Mouse (Mus musculus) liver, postnatal 0 days (tissue): ENCODE measurements around the gene Tmem219. TPM values are rescaled to one million over a fixed set of nuclear protein-coding genes. Genes with fewer than 3 reads are reported as not detected.

Experiments
- ATAC-seq: fragments of 200-750 bp; cut with Nextera tagmentation; 2 replicates; pipeline ENCODE4 v1.8.0; 2017; ENCODE audit warnings: mild to moderate bottlenecking, moderate library complexity
- DNase-seq: peaks from one replicate; pipeline ENCODE4 v3.0.0-alpha.2; 2016
- H3K27ac ChIP-seq: fragments of 300-500 bp; sonication (generic); 2 replicates; pipeline ENCODE4 v1.5.1; 2014; ENCODE audit warnings: antibody characterized with exemption, moderate library complexity, mild to moderate bottlenecking, low read depth
- H3K27me3 ChIP-seq: fragments of 300-500 bp; sonication (generic); 2 replicates; pipeline ENCODE4 v1.6.1; 2014; ENCODE audit warnings: low read length, control low read depth, mixed read lengths; ENCODE audit not compliant: insufficient read depth
- H3K36me3 ChIP-seq: fragments of 300-500 bp; sonication (generic); replicated peaks from 2 replicates; pipeline ENCODE4 v1.6.1; 2014; ENCODE audit warnings: mild to moderate bottlenecking, control low read depth, low read length, moderate library complexity, mixed read lengths; ENCODE audit not compliant: insufficient read depth
- H3K4me1 ChIP-seq: fragments of 300-500 bp; sonication (generic); 2 replicates; pipeline ENCODE4 v1.6.1; 2014; ENCODE audit warnings: antibody characterized with exemption, mild to moderate bottlenecking, control low read depth; ENCODE audit not compliant: insufficient read depth
- H3K4me2 ChIP-seq: fragments of 300-500 bp; sonication (generic); 2 replicates; pipeline ENCODE4 v1.6.1; 2014; ENCODE audit warnings: low read depth, mild to moderate bottlenecking, low read length, moderate library complexity, mixed read lengths
- H3K4me3 ChIP-seq: fragments of 300-500 bp; sonication (generic); 2 replicates; pipeline ENCODE4 v1.5.1; 2014; ENCODE audit warnings: low read depth, low read length
- H3K9ac ChIP-seq: fragments of 300-500 bp; sonication (generic); replicated peaks from 2 replicates; pipeline ENCODE4 v1.6.1; 2014; ENCODE audit warnings: mild to moderate bottlenecking, moderate library complexity
- H3K9me3 ChIP-seq: fragments of 300-500 bp; sonication (generic); 2 replicates; pipeline ENCODE4 v1.6.1; 2016; ENCODE audit warnings: mild to moderate bottlenecking, control low read depth, low read length, mixed read lengths
- CTCF ChIP-seq: sonication (generic); IDR thresholded peaks from 2 replicates; pipeline ENCODE4 v1.5.1; 2016; ENCODE audit warnings: antibody characterized with exemption, low read depth
- EP300 ChIP-seq: IDR thresholded peaks from 2 replicates; pipeline ENCODE4 v1.6.1; 2016; ENCODE audit warnings: antibody characterized with exemption, low read depth, mild to moderate bottlenecking
- WGBS: fragments of 180-500 bp; shearing (Covaris S2); extraction: QIAGEN DNeasy Blood & Tissue Kit; methylation state at CpG from one replicate; pipeline ENCODE4 v1.1.7; 2014; ENCODE audit not compliant: insufficient replicate concordance; 5-methylcytosine and 5-hydroxymethylcytosine counted together
- polyA plus RNA-seq: library from polyadenylated mRNA; unstranded; fragments of >200 nt; fragmentation: Nextera tagmentation; extraction: Ambion mirVana; gene quantifications from 2 replicates; pipeline ENCODE4 v1.2.1, GENCODE M21; 2015

Gene Tmem219
- polyA plus RNA-seq, 1 experiment from 2014 or later = 35.6 TPM

- peaks cover 37% of the 10 kb centered on the region for H3K27me3 ChIP-seq
- no peak for DNase-seq
- no peak; the same call in 1 of the 2 replicates for ATAC-seq
- no peaks in the 10 kb centered on the region for H3K9me3 ChIP-seq
- H3K4me3 ChIP-seq = no peak overlapping the region
- H3K9ac ChIP-seq = no peak overlapping the region
- WGBS = 68% methylated on average over 6 of the region's 6 CpGs
- peaks cover 30% of the 10 kb centered on the region for H3K36me3 ChIP-seq
- H3K27ac ChIP-seq = no peak overlapping the region
- no peak overlapping the region for H3K4me2 ChIP-seq
- peaks cover 6% of the 10 kb centered on the region; the same call in 1 of the 2 replicates for H3K4me1 ChIP-seq
- TF ChIP-seq CTCF (no peak), EP300 (no peak)
Observed at GRCm38 (mm10) chr7:126850161-126850560, 72.6 kb downstream of the Tmem219 start.

- Histone ChIP-seq H3K9me3 (no peaks in the 10 kb centered on the region), H3K9ac (no peak overlapping the region), H3K4me3 (no peak overlapping the region), H3K27me3 (peaks cover 40% of the 10 kb centered on the region), H3K36me3 (peaks cover 19% of the 10 kb centered on the region), H3K27ac (no peak overlapping the region), H3K4me2 (no peak overlapping the region), H3K4me1 (peaks cover 6% of the 10 kb centered on the region; the same call in 1 of the 2 replicates)
- DNase-seq (no peak), ATAC-seq (no peak)
- TF ChIP-seq EP300 (no peak), CTCF (no peak)
- 33% methylated on average over 10 of the region's 10 CpGs for WGBS
Observed at GRCm38 (mm10) chr7:126848794-126849193, 73.9 kb downstream of the Tmem219 start.

GRCm38 (mm10) chr7:126847421-126848398 lies 75.0 kb downstream of the Tmem219 start:
- H3K27me3 ChIP-seq = peaks cover 40% of the 10 kb centered on the region
- ATAC-seq = peak; percentile 23; the same call in 1 of the 2 replicates
- H3K4me3 ChIP-seq = peak overlapping the region; percentile 49
- peak overlapping the region; percentile 48 for H3K9ac ChIP-seq
- TF ChIP-seq CTCF = no peak
- TF ChIP-seq EP300 = no peak
- no peak overlapping the region for H3K27ac ChIP-seq
- H3K4me2 ChIP-seq = peak overlapping the region; percentile 74
- no peaks in the 10 kb centered on the region for H3K9me3 ChIP-seq
- H3K36me3 ChIP-seq = peaks cover 11% of the 10 kb centered on the region
- WGBS = 4% methylated on average over 50 of the region's 74 CpGs
- peaks cover 6% of the 10 kb centered on the region; the same call in 1 of the 2 replicates for H3K4me1 ChIP-seq
- DNase-seq = no peak

- Histone ChIP-seq H3K9me3 (no peaks in the 10 kb centered on the region), H3K27ac (no peak within 1 kb of the TSS), H3K4me3 (peak within 1 kb of the TSS; percentile 49), H3K4me2 (peak within 1 kb of the TSS; percentile 74), H3K27me3 (peaks cover 40% of the 10 kb centered on the region), H3K4me1 (peaks cover 6% of the 10 kb centered on the region; the same call in 1 of the 2 replicates), H3K9ac (peak within 1 kb of the TSS; percentile 48), H3K36me3 (peaks cover 4% of the 10 kb centered on the region)
- DNase-seq = no peak
- no peak for ATAC-seq
- TF ChIP-seq EP300 (no peak), CTCF (no peak)
- WGBS = 29% methylated on average over 4 of the region's 4 CpGs
Observed at GRCm38 (mm10) chr7:126847116-126847420, 75.6 kb downstream of the Tmem219 start, which contains the start of gene Doc2a. Gene Doc2a, plus strand, starts transcription at chr7:126847416.

- no peak overlapping the region for H3K4me2 ChIP-seq
- H3K36me3 ChIP-seq = no peaks in the 10 kb centered on the region
- no peaks in the 10 kb centered on the region for H3K9me3 ChIP-seq
- H3K9ac ChIP-seq = no peak overlapping the region
- 83% methylated on average over 2 of the region's 2 CpGs for WGBS
- H3K27ac ChIP-seq = no peak overlapping the region
- no peak for TF ChIP-seq EP300
- no peak for TF ChIP-seq CTCF
- DNase-seq (no peak), ATAC-seq (no peak)
- peaks cover 40% of the 10 kb centered on the region for H3K27me3 ChIP-seq
- peaks cover 6% of the 10 kb centered on the region; the same call in 1 of the 2 replicates for H3K4me1 ChIP-seq
- no peak overlapping the region for H3K4me3 ChIP-seq
Observed at GRCm38 (mm10) chr7:126845516-126845915, 77.2 kb downstream of the Tmem219 start.

- no peak overlapping the region for H3K4me3 ChIP-seq
- 67% methylated on average over 9 of the region's 9 CpGs for WGBS
Observed at GRCm38 (mm10) chr7:126843276-126843675, 79.4 kb downstream of the Tmem219 start.

More at GRCm38 (mm10) chr7:126843276-126843675, 79.4 kb downstream of the Tmem219 start:
- ATAC-seq (no peak), DNase-seq (no peak)
- Histone ChIP-seq H3K27ac (no peak overlapping the region), H3K9ac (no peak overlapping the region), H3K9me3 (no peaks in the 10 kb centered on the region), H3K4me1 (peaks cover 6% of the 10 kb centered on the region; the same call in 1 of the 2 replicates), H3K36me3 (no peaks in the 10 kb centered on the region), H3K27me3 (peaks cover 22% of the 10 kb centered on the region), H3K4me2 (no peak overlapping the region)
- TF ChIP-seq CTCF (no peak), EP300 (no peak)

Other genes with a start within 250 kb of the Tmem219 start
- 221 and 241 TPM in 2 replicates for gene Sult1a1, start 246.5 kb downstream of the Tmem219 start, polyA plus RNA-seq
- 86.5 and 93.5 TPM in 2 replicates for gene Bola2, start 227.5 kb downstream of the Tmem219 start, polyA plus RNA-seq
- 2.6 and 3.7 TPM in 2 replicates for gene Slx1b, start 227.1 kb downstream of the Tmem219 start, polyA plus RNA-seq
- 121 and 130 TPM in 2 replicates for gene Coro1a, start 215.1 kb downstream of the Tmem219 start, polyA plus RNA-seq
- 20.3 and 21.0 TPM in 2 replicates for gene Mapk3, start 163.3 kb downstream of the Tmem219 start, polyA plus RNA-seq
- gene Gdpd3, start 156.6 kb downstream of the Tmem219 start, polyA plus RNA-seq = 0.77 and 1.6 TPM in 2 replicates
- gene Ypel3, start 146.0 kb downstream of the Tmem219 start, polyA plus RNA-seq = 65.0 and 74.7 TPM in 2 replicates
- 0.14 and 0.29 TPM in 2 replicates for gene Tbx6, start 141.4 kb downstream of the Tmem219 start, polyA plus RNA-seq
- 69.9 and 72.1 TPM in 2 replicates for gene Ppp4c, start 130.4 kb downstream of the Tmem219 start, polyA plus RNA-seq
- 0.06 and 0.09 TPM in 2 replicates for gene Fam57b, start 125.2 kb downstream of the Tmem219 start, polyA plus RNA-seq
- not detected in 2 replicates for gene 4930451I11Rik, start 91.3 kb downstream of the Tmem219 start, polyA plus RNA-seq
- not detected in 2 replicates for gene Doc2a, start 75.5 kb downstream of the Tmem219 start, polyA plus RNA-seq
- 6.5 and 7.2 TPM in 2 replicates for gene Hirip3, start 60.9 kb downstream of the Tmem219 start, polyA plus RNA-seq
- 17.2 and 20.6 TPM in 2 replicates for gene Ino80e, start 60.5 kb downstream of the Tmem219 start, polyA plus RNA-seq
- gene Taok2, start 38.2 kb downstream of the Tmem219 start, polyA plus RNA-seq = 7.5 and 8.7 TPM in 2 replicates
- gene Kctd13, start 6.0 kb upstream of the Tmem219 start, polyA plus RNA-seq = 4.4 and 4.6 TPM in 2 replicates
- not detected in 2 replicates for gene Asphd1, start 26.7 kb upstream of the Tmem219 start, polyA plus RNA-seq
- gene Sez6l2, start 27.6 kb upstream of the Tmem219 start, polyA plus RNA-seq = 0.09 and 0.43 TPM in 2 replicates
- gene Cdipt, start 53.0 kb upstream of the Tmem219 start, polyA plus RNA-seq = 33.2 and 37.4 TPM in 2 replicates
- gene Cdiptos, start 53.2 kb upstream of the Tmem219 start, polyA plus RNA-seq = 0.68 and 1.0 TPM in 2 replicates
- gene Mvp, start 91.7 kb upstream of the Tmem219 start, polyA plus RNA-seq = 10.5 and 10.9 TPM in 2 replicates
- gene Pagr1b, start 93.6 kb upstream of the Tmem219 start, polyA plus RNA-seq = 0.26 TPM in 1 of 2 replicates, not detected in the other
- gene Pagr1a, start 94.4 kb upstream of the Tmem219 start, polyA plus RNA-seq = 12.2 and 13.8 TPM in 2 replicates
- 4.5 and 7.8 TPM in 2 replicates for gene Gm42742, start 98.2 kb upstream of the Tmem219 start, polyA plus RNA-seq
- gene Prrt2, start 98.3 kb upstream of the Tmem219 start, polyA plus RNA-seq = 0.18 TPM in 1 of 2 replicates, not detected in the other
- gene Maz, start 104.1 kb upstream of the Tmem219 start, polyA plus RNA-seq = 20.0 and 24.0 TPM in 2 replicates
- gene Kif22, start 119.6 kb upstream of the Tmem219 start, polyA plus RNA-seq = 45.4 and 47.4 TPM in 2 replicates
- 0.59 and 1.8 TPM in 2 replicates for gene Zg16, start 164.4 kb upstream of the Tmem219 start, polyA plus RNA-seq
- 7.6 and 8.1 TPM in 2 replicates for gene AI467606, start 168.4 kb upstream of the Tmem219 start, polyA plus RNA-seq
- 148 and 151 TPM in 2 replicates for gene Qprt, start 199.3 kb upstream of the Tmem219 start, polyA plus RNA-seq
- gene Spn, start 214.9 kb upstream of the Tmem219 start, polyA plus RNA-seq = 4.9 and 5.6 TPM in 2 replicates